Mouse (Mus musculus): ENCODE measurements at regions not wholly inside any gene's neighbourhood (a gene's known extent, or its start where the extent isn't known, plus 50 kb on each side); places are given as distances from the start of the nearest gene placed in this dataset.

- DNase-seq (ENCODE audit: low spot score in 2 of 2) = no peak
These were observed 1541.9 kb upstream of the Flrt2 start for GRCm38 (mm10) chr12:94150143-94150542.

GRCm38 (mm10) chr12:94155110-94155858, 1536.7 kb upstream of the Flrt2 start:
- no peak for DNase-seq (ENCODE audit: low spot score in 2 of 2)

- no peak for DNase-seq (ENCODE audit: low spot score in 2 of 2)
These were observed 1509.7 kb upstream of the Flrt2 start for GRCm38 (mm10) chr12:94182358-94182757.

- DNase-seq (ENCODE audit: low spot score in 2 of 2) = peak in 1 of 2 experiments; percentile 1
These were observed 1501.4 kb upstream of the Flrt2 start for GRCm38 (mm10) chr12:94190620-94191081.

GRCm38 (mm10) chr12:94217906-94218305, 1474.1 kb upstream of the Flrt2 start:
- DNase-seq (ENCODE audit: low spot score in 2 of 2) = no peak

GRCm38 (mm10) chr12:94229894-94230293, 1462.1 kb upstream of the Flrt2 start:
- no peak for DNase-seq (ENCODE audit: low spot score in 2 of 2)

GRCm38 (mm10) chr12:94245366-94245765, 1446.7 kb upstream of the Flrt2 start:
- DNase-seq (ENCODE audit: low spot score in 2 of 2) = no peak

GRCm38 (mm10) chr12:94247362-94247761, 1444.7 kb upstream of the Flrt2 start:
- DNase-seq (ENCODE audit: low spot score in 2 of 2) = no peak

GRCm38 (mm10) chr12:94252957-94253633, 1438.9 kb upstream of the Flrt2 start:
- DNase-seq (ENCODE audit: low spot score in 2 of 2) = no peak

GRCm38 (mm10) chr12:94280946-94281345, 1411.1 kb upstream of the Flrt2 start:
- peak; percentile 1 to 10 for DNase-seq (ENCODE audit: low spot score in 2 of 2)

- no peak for DNase-seq (ENCODE audit: low spot score in 2 of 2)
These were observed 1409.1 kb upstream of the Flrt2 start for GRCm38 (mm10) chr12:94282931-94283330.

GRCm38 (mm10) chr12:94283572-94283971, 1408.5 kb upstream of the Flrt2 start:
- no peak for DNase-seq (ENCODE audit: low spot score in 2 of 2)

- DNase-seq (ENCODE audit: low spot score in 2 of 2) = no peak
These were observed 1394.2 kb upstream of the Flrt2 start for GRCm38 (mm10) chr12:94297864-94298263.

GRCm38 (mm10) chr12:94332351-94332750, 1359.7 kb upstream of the Flrt2 start:
- no peak for DNase-seq (ENCODE audit: low spot score in 2 of 2)

GRCm38 (mm10) chr12:94334671-94335070, 1357.4 kb upstream of the Flrt2 start:
- DNase-seq (ENCODE audit: low spot score in 2 of 2) = no peak

GRCm38 (mm10) chr12:94349623-94350156, 1342.3 kb upstream of the Flrt2 start:
- DNase-seq (ENCODE audit: low spot score in 2 of 2) = no peak

- no peak for DNase-seq (ENCODE audit: low spot score in 2 of 2)
These were observed 1327.8 kb upstream of the Flrt2 start for GRCm38 (mm10) chr12:94364269-94364668.

GRCm38 (mm10) chr12:94399991-94400390, 1292.0 kb upstream of the Flrt2 start:
- no peak for DNase-seq (ENCODE audit: low spot score in 2 of 2)

GRCm38 (mm10) chr12:94420918-94421317, 1271.1 kb upstream of the Flrt2 start:
- no peak for DNase-seq (ENCODE audit: low spot score in 2 of 2)

GRCm38 (mm10) chr12:94421743-94422142, 1270.3 kb upstream of the Flrt2 start:
- DNase-seq (ENCODE audit: low spot score in 2 of 2) = no peak

- no peak for DNase-seq (ENCODE audit: low spot score in 2 of 2)
These were observed 1267.6 kb upstream of the Flrt2 start for GRCm38 (mm10) chr12:94424340-94424981.

- DNase-seq (ENCODE audit: low spot score in 2 of 2) = no peak
These were observed 1242.5 kb upstream of the Flrt2 start for GRCm38 (mm10) chr12:94449517-94449916.

Data from left cerebral cortex, adult 18-20 months (tissue).